Mouse (Mus musculus) retina, postnatal 1 day (tissue): ENCODE measurements around the gene Nid1.
"Not testable (repeated sequence)": the region's sequence is repeated elsewhere in the genome, so short reads cannot be mapped to it uniquely, and the experiment has no call there.

Experiments used
- DNase-seq: peaks from one replicate; pipeline ENCODE4 v3.0.0-alpha.2; 2012

The Nid1 gene

GRCm38 (mm10) chr13:13437460-13438015 is at the start of gene Nid1:
Nid1 (plus strand) TSS chr13:13437551.
- DNase-seq: not testable (repeated sequence)

- peak; percentile 74 for DNase-seq
Measured at GRCm38 (mm10) chr13:13393228-13394095, 43.9 kb upstream of the Nid1 start, which contains the start of gene Gpr137b. Gpr137b (minus strand) TSS chr13:13394014.

- DNase-seq: peak; percentile 68
Measured at GRCm38 (mm10) chr13:13394096-13394395, 43.3 kb upstream of the Nid1 start.

- DNase-seq: not testable (repeated sequence)
Measured at GRCm38 (mm10) chr13:13400851-13401250, 36.5 kb upstream of the Nid1 start.

- DNase-seq: not testable (repeated sequence)
Measured at GRCm38 (mm10) chr13:13402818-13403217, 34.5 kb upstream of the Nid1 start.

- not testable (repeated sequence) for DNase-seq
Measured at GRCm38 (mm10) chr13:13403366-13403765, 34.0 kb upstream of the Nid1 start.

- DNase-seq: not testable (repeated sequence)
Measured at GRCm38 (mm10) chr13:13403839-13404238, 33.5 kb upstream of the Nid1 start.

GRCm38 (mm10) chr13:13404517-13405155 is 32.7 kb upstream of the Nid1 start:
- not testable (repeated sequence) for DNase-seq

GRCm38 (mm10) chr13:13405511-13405910 is 31.8 kb upstream of the Nid1 start:
- not testable (repeated sequence) for DNase-seq

GRCm38 (mm10) chr13:13414206-13414605 is 23.1 kb upstream of the Nid1 start:
- no peak for DNase-seq

- peak; percentile 57 for DNase-seq
Measured at GRCm38 (mm10) chr13:13415120-13416006, 22.0 kb upstream of the Nid1 start.

GRCm38 (mm10) chr13:13416007-13416337 is 21.4 kb upstream of the Nid1 start:
- not testable (repeated sequence) for DNase-seq

GRCm38 (mm10) chr13:13418859-13419258 is 18.5 kb upstream of the Nid1 start:
- not testable (repeated sequence) for DNase-seq

- DNase-seq: not testable (repeated sequence)
Measured at GRCm38 (mm10) chr13:13423301-13423700, 14.1 kb upstream of the Nid1 start.

GRCm38 (mm10) chr13:13436161-13436560 is 1.2 kb upstream of the Nid1 start:
- not testable (repeated sequence) for DNase-seq

GRCm38 (mm10) chr13:13438112-13438953 is 982 bp downstream of the Nid1 start:
- not testable (repeated sequence) for DNase-seq

GRCm38 (mm10) chr13:13445601-13446000 is 8.2 kb downstream of the Nid1 start:
- DNase-seq: not testable (repeated sequence)

GRCm38 (mm10) chr13:13446711-13447443 is 9.5 kb downstream of the Nid1 start:
- not testable (repeated sequence) for DNase-seq

GRCm38 (mm10) chr13:13449981-13450380 is 12.6 kb downstream of the Nid1 start:
- not testable (repeated sequence) for DNase-seq

GRCm38 (mm10) chr13:13450931-13451330 is 13.6 kb downstream of the Nid1 start:
- not testable (repeated sequence) for DNase-seq

- not testable (repeated sequence) for DNase-seq
Measured at GRCm38 (mm10) chr13:13453332-13453731, 16.0 kb downstream of the Nid1 start.
